8 mouse cellular contexts compared by ENCODE assay signal in genomic region chr4:115828572-115828902, GRCm38 (mm10). TPM values are rescaled to one million over a fixed set of nuclear protein-coding genes. Genes with fewer than 3 reads are reported as not detected.
A peak's percentile ranks its signal among the peaks of the same experiment; 100 is the strongest.
DNase-seq lines count a peak whose midpoint lies in the region; ATAC-seq and TF ChIP-seq lines count a peak whose summit lies in the region.

No protein-coding gene starts in this region.

- WGBS in heart, embryonic 12.5 days = 3% methylated on average over 8 of the region's 8 CpGs
- 7% methylated on average over 8 of the region's 8 CpGs for WGBS in hindbrain, embryonic 11.5 days

- no peaks in the 10 kb centered on the region for H3K27me3 ChIP-seq in heart, embryonic 12.5 days (replicated peaks)
- no peaks in the 10 kb centered on the region for H3K27me3 ChIP-seq in G1E (ENCODE audit: insufficient read depth, low read length)
- H3K27me3 ChIP-seq in hindbrain, embryonic 11.5 days (ENCODE audit: control insufficient read depth, insufficient read depth, low read length) = no peaks in the 10 kb centered on the region
- no peaks in the 10 kb centered on the region for H3K27me3 ChIP-seq in megakaryocyte, embryonic 14.5 days (replicated peaks)

- peaks cover 23% of the 10 kb centered on the region for H3K36me3 ChIP-seq in heart, embryonic 12.5 days
- peaks cover 42% of the 10 kb centered on the region for H3K36me3 ChIP-seq in G1E (replicated peaks)
- H3K36me3 ChIP-seq in hindbrain, embryonic 11.5 days (ENCODE audit: control insufficient read depth, insufficient read depth, low read length) = no peaks in the 10 kb centered on the region
- H3K36me3 ChIP-seq in megakaryocyte, embryonic 14.5 days (replicated peaks; ENCODE audit: low read length) = peaks cover 54% of the 10 kb centered on the region

- H3K9ac ChIP-seq in heart, embryonic 12.5 days = peak overlapping the region; percentile 82
- H3K9ac ChIP-seq in hindbrain, embryonic 11.5 days (ENCODE audit: low read depth, low read length) = peak overlapping the region; percentile 69; the same call in 1 of the 2 replicates

- H3K4me3 ChIP-seq in heart, embryonic 12.5 days = peak overlapping the region; percentile 78
- H3K4me3 ChIP-seq in G1E (ENCODE audit: low read depth, low read length) = peak overlapping the region; percentile 80
- H3K4me3 ChIP-seq in hindbrain, embryonic 11.5 days (ENCODE audit: low read depth, low read length) = peak overlapping the region; percentile 70
- peak overlapping the region; percentile 92 for H3K4me3 ChIP-seq in megakaryocyte, embryonic 14.5 days (replicated peaks)

- intact Hi-C loops in heart, postnatal 25 days (cut with DNase I) = loop anchor here (5.0 kb wide), 1 partner anchor 91 kb away; the partner anchor contains the start of gene Efcab14

- no peak for TF ChIP-seq CTCF in G1E (IDR thresholded peaks at IDR 0.05; ENCODE audit: low read depth, low read length)

- ATAC-seq in heart, embryonic 12.5 days (ENCODE audit: insufficient number of reproducible peaks, low FRiP score) = no peak
- no peak for ATAC-seq in G1E (ENCODE audit: extremely low read depth, insufficient number of reproducible peaks, low FRiP score, poor library complexity, severe bottlenecking)
- ATAC-seq in hindbrain, embryonic 11.5 days (ENCODE audit: low FRiP score) = no peak; the same call in 1 of the 2 replicates

- no peak for DNase-seq in heart, postnatal 25 days (ENCODE audit: low spot score)
- DNase-seq in G1E (ENCODE audit: low spot score) = no peak
- no peak for DNase-seq in hindbrain, embryonic 11.5 days (ENCODE audit: low spot score)
- no peak for DNase-seq in thymus, postnatal 10 days (ENCODE audit: low spot score in 2 of 2)
- no peak for DNase-seq in gastrocnemius, adult 18-20 months (ENCODE audit: low spot score)
- no peak for DNase-seq in right cerebral cortex, postnatal 10 days (ENCODE audit: low spot score in 2 of 2)

- H3K9me3 ChIP-seq in heart, embryonic 12.5 days (replicated peaks) = no peaks in the 10 kb centered on the region
- no peaks in the 10 kb centered on the region for H3K9me3 ChIP-seq in G1E (replicated peaks)
- no peaks in the 10 kb centered on the region for H3K9me3 ChIP-seq in hindbrain, embryonic 11.5 days (ENCODE audit: control insufficient read depth, low read length)
- H3K9me3 ChIP-seq in megakaryocyte, embryonic 14.5 days = no peaks in the 10 kb centered on the region

- peaks cover 48% of the 10 kb centered on the region for H3K4me1 ChIP-seq in heart, embryonic 12.5 days (replicated peaks)
- peaks cover 46% of the 10 kb centered on the region for H3K4me1 ChIP-seq in G1E (ENCODE audit: insufficient read depth, low read depth, low read length)
- no peaks in the 10 kb centered on the region for H3K4me1 ChIP-seq in hindbrain, embryonic 11.5 days (replicated peaks; ENCODE audit: control insufficient read depth, insufficient read depth, low read length)
- H3K4me1 ChIP-seq in megakaryocyte, embryonic 14.5 days = peaks cover 92% of the 10 kb centered on the region

- H3K4me2 ChIP-seq in heart, embryonic 12.5 days = peak overlapping the region; percentile 82
- H3K4me2 ChIP-seq in hindbrain, embryonic 11.5 days (replicated peaks; ENCODE audit: low read depth, low read length) = peak overlapping the region; percentile 80

- H3K27ac ChIP-seq in heart, embryonic 12.5 days (ENCODE audit: poor library complexity, severe bottlenecking) = no peak overlapping the region
- H3K27ac ChIP-seq in hindbrain, embryonic 11.5 days (ENCODE audit: low read depth, low read length) = no peak overlapping the region

RNA-seq across cellular contexts. Expression of gene Mob3c, which starts 0.6 kb away (rescaled TPM):
- polyA plus RNA-seq in heart, embryonic 12.5 days (2016; fragmentation: Nextera tagmentation; extraction: Ambion mirVana) = 6.7 TPM in 2 replicates
- 1 to 10 TPM; 4.5 to 5.4 TPM for total RNA-seq in heart, postnatal 25 days (2021)
- total RNA-seq in G1E (2014; fragmentation: Nextera tagmentation) (7.1 and 7.9 TPM in 2 replicates), G1E (2017) (16.7 and 20.9 TPM in 2 replicates)
- polyA plus RNA-seq in G1E (2012) = 7.9 TPM in 2 replicates
- 3.3 and 4.6 TPM in 2 replicates for polyA plus RNA-seq in hindbrain, embryonic 11.5 days (2014; fragmentation: Nextera tagmentation; extraction: Ambion mirVana)
- 19.3 and 30.2 TPM in 2 replicates for polyA plus RNA-seq in megakaryocyte, embryonic 14.5 days (2012; ENCODE audit: insufficient read depth, low replicate concordance)
- 1 to 10 TPM; 2.1 to 2.2 TPM for total RNA-seq in gastrocnemius, adult 18-20 months (2021)

RNA-seq across cellular contexts. Expression of gene Mknk1, which starts 10.5 kb away (rescaled TPM):
- polyA plus RNA-seq in heart, embryonic 12.5 days (2016; fragmentation: Nextera tagmentation; extraction: Ambion mirVana) = 20.1 and 21.6 TPM in 2 replicates
- total RNA-seq in heart, postnatal 25 days (2021) = 10 to 100 TPM; 19.8 to 21.9 TPM
- total RNA-seq in G1E (2014; fragmentation: Nextera tagmentation) (78.5 and 86.9 TPM in 2 replicates), G1E (2017) (78.7 and 111 TPM in 2 replicates)
- polyA plus RNA-seq in G1E (2012) = 34.9 and 39.8 TPM in 2 replicates
- polyA plus RNA-seq in hindbrain, embryonic 11.5 days (2014; fragmentation: Nextera tagmentation; extraction: Ambion mirVana) = 15.5 and 19.3 TPM in 2 replicates
- polyA plus RNA-seq in megakaryocyte, embryonic 14.5 days (2012; ENCODE audit: insufficient read depth, low replicate concordance) = 293 and 361 TPM in 2 replicates
- total RNA-seq in gastrocnemius, adult 18-20 months (2021) = 10 to 100 TPM; 21.8 to 26.1 TPM

RNA-seq across cellular contexts. Expression of gene Atpaf1, which starts 43.9 kb away (rescaled TPM):
- 69.9 and 73.5 TPM in 2 replicates for polyA plus RNA-seq in heart, embryonic 12.5 days (2016; fragmentation: Nextera tagmentation; extraction: Ambion mirVana)
- total RNA-seq in heart, postnatal 25 days (2021) = 10 to 100 TPM; 78.8 to 79.6 TPM
- total RNA-seq in G1E (2014; fragmentation: Nextera tagmentation) (26.9 and 32.3 TPM in 2 replicates), G1E (2017) (10.4 and 13.5 TPM in 2 replicates)
- polyA plus RNA-seq in G1E (2012) = 11.1 and 13.3 TPM in 2 replicates
- polyA plus RNA-seq in hindbrain, embryonic 11.5 days (2014; fragmentation: Nextera tagmentation; extraction: Ambion mirVana) = 42.5 and 46.0 TPM in 2 replicates
- polyA plus RNA-seq in megakaryocyte, embryonic 14.5 days (2012; ENCODE audit: insufficient read depth, low replicate concordance) = 16.7 TPM in 1 of 2 replicates, not detected in the other
- 10 to 100 TPM; 56.9 to 58.7 TPM for total RNA-seq in gastrocnemius, adult 18-20 months (2021)

RNA-seq across cellular contexts. Expression of gene Tex38, which starts 47.7 kb away (rescaled TPM):
- polyA plus RNA-seq in heart, embryonic 12.5 days (2016; fragmentation: Nextera tagmentation; extraction: Ambion mirVana) = 0.22 and 0.24 TPM in 2 replicates
- under 1 TPM; 0.55 to 0.78 TPM for total RNA-seq in heart, postnatal 25 days (2021)
- not detected in 2 replicates for total RNA-seq in G1E (2014; fragmentation: Nextera tagmentation)
- total RNA-seq in G1E (2017) = 0.23 TPM in 1 of 2 replicates, not detected in the other
- polyA plus RNA-seq in G1E (2012) = not detected in 2 replicates
- 0.29 TPM in 1 of 2 replicates, not detected in the other for polyA plus RNA-seq in hindbrain, embryonic 11.5 days (2014; fragmentation: Nextera tagmentation; extraction: Ambion mirVana)
- polyA plus RNA-seq in megakaryocyte, embryonic 14.5 days (2012; ENCODE audit: insufficient read depth, low replicate concordance) = 0.44 TPM in 1 of 2 replicates, not detected in the other
- 1 to 10 TPM; 2.8 to 4.0 TPM for total RNA-seq in gastrocnemius, adult 18-20 months (2021)

RNA-seq across cellular contexts. Expression of gene Kncn, which starts 55.7 kb away (rescaled TPM):
- not detected in 2 replicates for polyA plus RNA-seq in heart, embryonic 12.5 days (2016; fragmentation: Nextera tagmentation; extraction: Ambion mirVana)
- total RNA-seq in heart, postnatal 25 days (2021) = not detected
- total RNA-seq in G1E (2014; fragmentation: Nextera tagmentation) (not detected in 2 replicates), G1E (2017) (not detected in 2 replicates)
- polyA plus RNA-seq in G1E (2012) = not detected in 2 replicates
- not detected in 2 replicates for polyA plus RNA-seq in hindbrain, embryonic 11.5 days (2014; fragmentation: Nextera tagmentation; extraction: Ambion mirVana)
- 0.29 TPM in 1 of 2 replicates, not detected in the other for polyA plus RNA-seq in megakaryocyte, embryonic 14.5 days (2012; ENCODE audit: insufficient read depth, low replicate concordance)
- total RNA-seq in gastrocnemius, adult 18-20 months (2021) = not detected
